Mouse (Mus musculus): Measurements from ENCODE around the gene Abca4.

GRCm38 (mm10) chr3:122085157-122085989 lies 41.1 kb downstream of the Abca4 start:
- TF ChIP-seq CTCF (IDR thresholded peaks at IDR 0.05; ENCODE audit: control insufficient read depth, insufficient read depth, low read length) (no peak), POLR2A (IDR thresholded peaks at IDR 0.05; ENCODE audit: borderline replicate concordance, control insufficient read depth, low read depth, low read length) (no peak)

All from bone marrow, adult 2 months (tissue).